Mouse (Mus musculus) G1E (cell line): Measurements from ENCODE around the gene Vps37d. TPM values are rescaled to one million over a fixed set of nuclear protein-coding genes. Genes with fewer than 3 reads are reported as not detected.

Source experiments
- ATAC-seq: 2 replicates; pipeline ENCODE4 v1.8.0; 2016; ENCODE audit warnings: mild to moderate bottlenecking; ENCODE audit not compliant: insufficient number of reproducible peaks, poor library complexity, low FRiP score, severe bottlenecking; ENCODE audit errors: extremely low read depth
- DNase-seq: peaks from one replicate; pipeline ENCODE4 v3.0.0; 2012; ENCODE audit warnings: low spot score
- H3K27me3 ChIP-seq: 2 replicates; pipeline ENCODE4 v1.6.1; 2012; ENCODE audit warnings: mild to moderate bottlenecking, low read length, inconsistent platforms; ENCODE audit not compliant: insufficient read depth
- H3K36me3 ChIP-seq: replicated peaks from 2 replicates; pipeline ENCODE3; 2012; ENCODE audit warnings: mild to moderate bottlenecking, inconsistent platforms
- H3K4me1 ChIP-seq: 2 replicates; pipeline ENCODE4 v1.6.1; 2012; ENCODE audit warnings: low read depth, low read length, inconsistent platforms, mixed read lengths; ENCODE audit not compliant: insufficient read depth
- H3K4me3 ChIP-seq: 2 replicates; pipeline ENCODE4 v1.5.1; 2012; ENCODE audit warnings: low read depth, mild to moderate bottlenecking, inconsistent platforms, low read length, moderate library complexity, mixed read lengths
- H3K9me3 ChIP-seq: replicated peaks from 2 replicates; pipeline ENCODE4 v1.6.1; 2012; ENCODE audit warnings: inconsistent platforms
- CTCF ChIP-seq: IDR thresholded peaks from 2 replicates; pipeline ENCODE4 v1.5.1; 2012; ENCODE audit warnings: low read depth, low read length, inconsistent platforms, mixed read lengths
- GATA1 ChIP-seq: IDR thresholded peaks from 2 replicates; pipeline ENCODE4 v1.6.1; 2012; ENCODE audit warnings: borderline replicate concordance, low read length, inconsistent platforms, mixed read lengths
- GATA2 ChIP-seq: IDR thresholded peaks from 2 replicates; pipeline ENCODE4 v1.6.1; 2012; ENCODE audit warnings: low read depth, low read length, inconsistent platforms, borderline replicate concordance
- POLR2AphosphoS5 ChIP-seq: IDR thresholded peaks from 2 replicates; pipeline ENCODE4 v1.6.1; 2012; ENCODE audit warnings: low read depth, low read length, inconsistent platforms; ENCODE audit not compliant: insufficient replicate concordance
- TAL1 ChIP-seq: conservative IDR thresholded peaks from 2 replicates; pipeline ENCODE4 v1.6.1; 2012; ENCODE audit warnings: low read depth, low read length, inconsistent platforms, mixed read lengths
- polyA plus RNA-seq: library from polyadenylated mRNA; stranded (reverse); fragments of >175 nt; gene quantifications from 2 replicates; pipeline ENCODE4 v1.2.3, GENCODE M21; 2012
- total RNA-seq, 2 experiments: library from RNA; stranded (forward) in 1 of 2; stranded (reverse) in 1 of 2; fragments of 200-1000 nt in 1 of 2; fragments of >200 nt in 1 of 2; fragmentation: Nextera tagmentation in 1 of 2; gene quantifications; 2 replicates each; pipeline ENCODE4 v1.2.3; 2014 to 2017

Vps37d gene
- total and polyA plus RNA-seq, 3 experiments = 0.41 TPM; not detected in 2

- no peak for TF ChIP-seq POLR2AphosphoS5
- DNase-seq = no peak
- no peak for ATAC-seq
- peaks cover 30% of the 10 kb centered on the region for H3K4me1 ChIP-seq
- no peak overlapping the region for H3K4me3 ChIP-seq
- H3K36me3 ChIP-seq = no peaks in the 10 kb centered on the region
- H3K9me3 ChIP-seq = no peaks in the 10 kb centered on the region
- H3K27me3 ChIP-seq = peaks cover 44% of the 10 kb centered on the region
Measured at GRCm38 (mm10) chr5:135076931-135077505, 1.0 kb downstream of the Vps37d start.

DNA sequence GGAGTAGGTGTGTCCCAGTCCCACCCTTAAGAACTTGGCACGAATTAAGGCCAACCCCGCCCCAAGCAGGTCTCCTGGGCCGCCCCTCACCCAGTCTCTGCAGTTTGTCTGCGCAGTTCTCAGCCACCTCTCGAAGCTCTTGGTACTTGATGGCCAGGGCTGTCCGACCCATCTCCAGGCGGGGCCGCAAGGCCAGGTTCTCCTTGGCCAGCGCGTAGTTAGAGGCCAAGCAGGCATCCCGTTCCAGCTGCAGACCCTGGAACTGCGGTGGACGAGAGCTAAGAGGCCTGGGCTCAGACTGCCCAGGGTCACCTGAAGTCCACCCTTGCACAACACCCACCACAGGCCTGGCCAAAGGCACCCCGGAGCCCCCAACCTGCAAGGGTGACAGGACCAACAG lies 1.7 kb downstream of the Vps37d start:
- peaks cover 30% of the 10 kb centered on the region for H3K4me1 ChIP-seq
- TF ChIP-seq GATA1 = no peak
- no peak for TF ChIP-seq GATA2
- TF ChIP-seq TAL1 = no peak
- no peak for TF ChIP-seq CTCF
- TF ChIP-seq POLR2AphosphoS5 = no peak
- peaks cover 43% of the 10 kb centered on the region for H3K27me3 ChIP-seq
- H3K4me3 ChIP-seq = no peak overlapping the region
- ATAC-seq (no peak), DNase-seq (no peak)
- H3K36me3 ChIP-seq = no peaks in the 10 kb centered on the region
- H3K9me3 ChIP-seq = no peaks in the 10 kb centered on the region

DNA sequence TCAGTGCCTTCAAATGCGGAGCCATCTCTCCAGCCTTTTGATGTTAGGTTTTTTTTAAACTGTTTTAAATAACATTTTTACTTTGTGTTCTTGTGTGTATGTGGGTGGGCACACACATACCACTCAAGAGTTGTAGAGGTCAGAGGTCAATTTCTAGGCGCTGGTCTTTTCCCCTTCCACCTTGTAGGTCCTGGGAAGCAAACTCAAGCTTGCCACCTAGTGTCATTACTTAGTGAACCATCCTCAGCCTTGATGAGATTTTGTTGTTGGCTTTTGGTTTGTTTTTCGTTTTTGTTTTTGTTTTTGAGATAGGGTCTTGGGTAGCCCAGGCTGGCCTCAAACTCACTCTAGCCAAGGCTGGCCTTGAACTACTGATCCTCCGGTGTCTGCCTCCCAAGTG lies 2.4 kb downstream of the Vps37d start:
- Histone ChIP-seq H3K4me1 (peaks cover 29% of the 10 kb centered on the region), H3K9me3 (no peaks in the 10 kb centered on the region), H3K27me3 (peaks cover 40% of the 10 kb centered on the region), H3K36me3 (no peaks in the 10 kb centered on the region), H3K4me3 (no peak overlapping the region)
- no peak for TF ChIP-seq GATA2
- TF ChIP-seq TAL1 = no peak
- TF ChIP-seq CTCF = no peak
- TF ChIP-seq GATA1 = no peak
- no peak for TF ChIP-seq POLR2AphosphoS5
- DNase-seq (no peak), ATAC-seq (no peak)

DNA sequence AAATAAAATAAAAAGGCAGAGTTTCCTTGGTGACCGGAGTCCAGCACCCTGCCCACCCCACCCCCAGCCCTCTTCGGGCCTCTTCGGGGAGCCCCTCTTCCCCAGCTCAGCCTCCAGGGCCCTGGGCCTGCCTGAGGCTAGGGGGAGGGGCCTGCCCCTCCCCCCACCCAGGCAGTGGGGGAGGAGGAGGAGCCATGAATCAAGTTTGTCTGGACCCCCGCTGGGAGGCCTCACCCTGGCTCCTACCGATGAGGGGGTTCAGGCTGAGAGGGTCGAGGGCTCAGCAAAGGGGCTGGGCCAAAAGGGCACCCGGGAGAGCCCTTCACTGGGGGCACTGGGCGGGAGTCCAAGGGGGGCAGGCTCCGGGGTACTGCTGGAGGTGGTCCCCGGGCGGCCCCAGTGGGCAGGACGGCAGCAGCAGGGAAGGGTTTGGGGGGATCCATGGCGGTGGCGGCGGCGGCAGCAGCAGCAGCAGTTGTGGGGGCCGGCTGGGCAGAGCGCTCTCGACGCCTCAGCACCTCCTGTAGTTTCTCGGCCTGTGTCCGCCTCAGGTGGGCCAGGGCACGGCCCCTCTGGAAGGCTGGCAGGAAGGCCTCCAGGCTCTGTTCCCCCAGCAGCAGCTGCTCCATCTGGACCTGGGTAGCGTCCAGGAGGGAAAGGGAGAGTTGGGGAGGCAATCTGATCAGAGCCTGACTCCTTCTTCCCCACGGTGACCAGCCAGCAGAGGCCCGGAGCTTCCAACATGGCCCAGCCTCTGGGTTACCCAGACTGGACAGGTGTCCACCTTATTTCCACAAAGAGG lies 4.5 kb downstream of the Vps37d start:
- peaks cover 19% of the 10 kb centered on the region for H3K27me3 ChIP-seq
- H3K4me1 ChIP-seq = peaks cover 30% of the 10 kb centered on the region
- no peaks in the 10 kb centered on the region for H3K36me3 ChIP-seq
- H3K4me3 ChIP-seq = no peak overlapping the region
- DNase-seq (no peak), ATAC-seq (no peak)
- TF ChIP-seq GATA1 = no peak
- no peak for TF ChIP-seq GATA2
- no peak for TF ChIP-seq POLR2AphosphoS5
- no peak for TF ChIP-seq TAL1
- no peak for TF ChIP-seq CTCF
- H3K9me3 ChIP-seq = no peaks in the 10 kb centered on the region

DNA sequence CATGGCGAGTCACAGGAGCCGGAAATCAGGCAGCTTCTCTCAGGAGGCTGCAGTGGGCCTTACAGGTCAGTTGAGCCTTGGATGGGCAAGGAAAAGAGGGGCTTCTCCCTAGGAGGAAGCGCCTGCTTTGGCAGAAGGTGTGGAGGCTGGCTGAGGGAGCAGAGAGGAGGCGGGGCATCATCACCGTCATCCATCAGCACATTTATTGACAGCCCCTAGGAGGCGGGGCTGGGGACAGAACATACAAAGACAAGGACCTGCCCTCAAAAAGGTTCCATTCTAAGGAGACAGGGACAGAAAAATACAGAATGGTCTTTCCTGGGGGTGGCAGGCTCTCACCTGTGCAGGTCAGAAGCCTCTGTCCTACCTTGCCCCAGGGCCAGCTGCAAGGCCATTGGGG lies 5.3 kb downstream of the Vps37d start:
- Histone ChIP-seq H3K36me3 (peaks cover 7% of the 10 kb centered on the region), H3K27me3 (peaks cover 16% of the 10 kb centered on the region; the same call in 1 of the 2 replicates), H3K9me3 (no peaks in the 10 kb centered on the region), H3K4me3 (no peak overlapping the region), H3K4me1 (peaks cover 22% of the 10 kb centered on the region)
- ATAC-seq = no peak
- DNase-seq = no peak
- TF ChIP-seq TAL1 = no peak
- no peak for TF ChIP-seq POLR2AphosphoS5
- no peak for TF ChIP-seq CTCF
- TF ChIP-seq GATA2 = no peak
- no peak for TF ChIP-seq GATA1

DNA sequence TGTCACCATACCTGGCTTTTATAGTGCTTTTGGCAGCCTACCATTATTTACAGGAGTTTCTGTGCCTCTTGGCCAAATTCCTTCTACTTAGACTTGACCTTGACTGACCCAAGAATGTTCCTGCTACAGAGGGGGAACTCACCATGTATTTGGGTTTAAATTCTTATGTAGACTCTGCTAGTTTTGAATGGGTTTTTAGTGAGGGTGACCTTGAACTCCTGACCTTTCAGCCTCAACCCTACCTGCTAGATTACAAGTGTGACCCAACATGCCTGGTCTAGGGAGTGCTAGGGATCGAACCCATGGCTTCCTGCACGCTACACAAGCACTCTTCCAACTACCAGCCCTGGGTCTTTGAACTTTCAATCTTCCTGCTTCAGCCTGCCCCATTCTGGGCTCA lies 6.0 kb downstream of the Vps37d start:
- ATAC-seq = no peak

GRCm38 (mm10) chr5:135070448-135070847 lies 7.6 kb downstream of the Vps37d start:
- ATAC-seq (no peak), DNase-seq (no peak)
- H3K27me3 ChIP-seq = peaks cover 13% of the 10 kb centered on the region; the same call in 1 of the 2 replicates
- TF ChIP-seq CTCF (no peak), TAL1 (no peak), POLR2AphosphoS5 (no peak), GATA2 (no peak), GATA1 (no peak)
- peaks cover 30% of the 10 kb centered on the region for H3K36me3 ChIP-seq
- no peak overlapping the region for H3K4me3 ChIP-seq
- peaks cover 24% of the 10 kb centered on the region for H3K4me1 ChIP-seq
- no peaks in the 10 kb centered on the region for H3K9me3 ChIP-seq

More for the DNA sequence above, 6.0 kb downstream of the Vps37d start:
- H3K4me1 ChIP-seq = peaks cover 17% of the 10 kb centered on the region
- no peaks in the 10 kb centered on the region for H3K9me3 ChIP-seq
- DNase-seq = no peak
- peaks cover 14% of the 10 kb centered on the region for H3K36me3 ChIP-seq
- H3K4me3 ChIP-seq = no peak overlapping the region
- peaks cover 16% of the 10 kb centered on the region; the same call in 1 of the 2 replicates for H3K27me3 ChIP-seq
- TF ChIP-seq POLR2AphosphoS5 = no peak
